Mouse (Mus musculus) spleen, adult 2 months (tissue): ENCODE measurements around the gene Itgb5.

Experiments
- CTCF ChIP-seq: fragments of 200-500 bp; IDR thresholded peaks from 2 replicates; pipeline ENCODE4 v1.5.1; 2011; ENCODE audit warnings: mild to moderate bottlenecking, inconsistent platforms; ENCODE audit not compliant: insufficient read depth, insufficient read length, insufficient replicate concordance; ENCODE audit errors: extremely low read depth
- POLR2A ChIP-seq: fragments of 200-500 bp; IDR thresholded peaks from 2 replicates; pipeline ENCODE4 v1.6.1; 2011; ENCODE audit warnings: low read depth, low read length, inconsistent platforms

DNA sequence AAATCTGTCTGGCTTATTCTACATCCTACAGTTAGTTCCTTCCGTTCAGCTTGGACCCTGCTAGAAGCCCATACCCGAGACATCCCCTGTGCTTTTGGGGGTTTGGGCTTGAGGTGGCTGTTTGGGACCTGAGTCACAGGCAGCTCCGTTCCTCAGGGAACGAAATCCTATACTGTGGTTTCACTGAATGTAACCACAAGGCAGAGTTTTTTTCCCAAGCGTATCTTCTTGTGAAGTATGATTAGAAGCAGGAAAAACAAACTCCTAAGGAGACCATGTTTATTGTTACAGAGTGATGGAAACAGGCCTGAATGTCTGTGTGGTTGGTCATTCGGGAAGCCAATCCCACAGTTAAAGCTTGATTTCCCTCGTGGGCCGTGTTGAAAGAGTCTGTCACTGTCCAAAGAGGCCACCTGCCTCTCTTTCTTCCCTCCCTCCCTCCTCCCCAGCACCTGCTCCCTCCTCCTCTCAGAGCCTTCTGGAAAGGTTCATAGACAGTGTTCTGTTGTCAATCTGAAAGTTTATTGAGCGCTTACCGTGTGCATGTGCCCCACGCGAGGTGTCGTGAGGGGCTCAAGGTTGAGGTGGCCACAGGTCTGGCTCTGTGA, 59.6 kb downstream of the Itgb5 start:
- TF ChIP-seq CTCF (no peak), POLR2A (no peak)
